Mouse (Mus musculus) limb, embryonic 10.5 days (tissue): Measurements from ENCODE around the gene Llcfc1. TPM values are rescaled to one million over a fixed set of nuclear protein-coding genes. Genes with fewer than 3 reads are reported as not detected.

ENCODE experiments used
- DNase-seq: peaks from one replicate; pipeline ENCODE4 v3.0.0-alpha.2; 2017; ENCODE audit warnings: low spot score
- H3K27ac ChIP-seq: fragments of 300-500 bp; sonication (generic); 2 replicates; pipeline ENCODE4 v1.5.1; 2016; ENCODE audit warnings: mild to moderate bottlenecking
- H3K27me3 ChIP-seq: fragments of 300-500 bp; sonication (generic); 2 replicates; pipeline ENCODE4 v1.6.1; 2016; ENCODE audit warnings: low read depth, mild to moderate bottlenecking; ENCODE audit not compliant: poor library complexity, severe bottlenecking
- H3K36me3 ChIP-seq: fragments of 300-500 bp; sonication (generic); 2 replicates; pipeline ENCODE4 v1.6.1; 2016; ENCODE audit warnings: mild to moderate bottlenecking, moderate library complexity
- H3K4me1 ChIP-seq: fragments of 300-500 bp; sonication (generic); 2 replicates; pipeline ENCODE4 v1.6.1; 2016
- H3K4me3 ChIP-seq: fragments of 300-500 bp; sonication (generic); 2 replicates; pipeline ENCODE4 v1.5.1; 2016; ENCODE audit warnings: mild to moderate bottlenecking, moderate library complexity
- H3K9me3 ChIP-seq: fragments of 300-500 bp; sonication (generic); replicated peaks from 2 replicates; pipeline ENCODE4 v1.6.1; 2016; ENCODE audit warnings: mild to moderate bottlenecking
- WGBS: fragments of 180-500 bp; shearing (Covaris S2); methylation state at CpG from one replicate; pipeline ENCODE4 v1.1.7; 2016; 5-methylcytosine and 5-hydroxymethylcytosine counted together
- polyA plus RNA-seq: library from polyadenylated mRNA; unstranded; fragments of >200 nt; fragmentation: Nextera tagmentation; extraction: Ambion mirVana; gene quantifications from 2 replicates; pipeline ENCODE4 v1.2.1, GENCODE M21; 2016

Gene Llcfc1
- polyA plus RNA-seq, 1 experiment from 2014 or later = not detected

DNA sequence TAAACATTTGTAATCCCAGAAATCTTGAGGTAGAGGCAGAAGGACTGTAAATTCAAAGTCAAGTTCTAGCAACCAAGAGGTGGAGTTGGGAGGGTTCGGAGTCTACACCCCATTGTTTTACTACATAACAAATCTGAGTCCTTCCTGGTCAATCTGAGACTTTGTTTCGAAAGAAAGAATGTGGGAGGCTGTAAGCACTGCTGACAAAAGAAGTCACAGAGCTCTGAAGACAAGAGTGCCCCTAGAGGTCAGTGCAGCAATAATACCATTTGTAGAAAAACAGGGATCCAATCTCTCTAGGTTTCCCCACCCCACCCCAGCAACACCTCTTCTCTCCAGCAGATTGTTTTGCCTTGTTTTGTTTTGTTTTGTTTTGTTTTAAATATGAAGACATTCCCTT, 21.9 kb upstream of the Llcfc1 start:
- Histone ChIP-seq H3K27ac (no peak overlapping the region), H3K36me3 (no peaks in the 10 kb centered on the region), H3K4me3 (no peak overlapping the region), H3K27me3 (no peaks in the 10 kb centered on the region), H3K9me3 (no peaks in the 10 kb centered on the region), H3K4me1 (no peaks in the 10 kb centered on the region)
- no peak for DNase-seq
- WGBS = 45% methylated on average over 2 of the region's 2 CpGs

DNA sequence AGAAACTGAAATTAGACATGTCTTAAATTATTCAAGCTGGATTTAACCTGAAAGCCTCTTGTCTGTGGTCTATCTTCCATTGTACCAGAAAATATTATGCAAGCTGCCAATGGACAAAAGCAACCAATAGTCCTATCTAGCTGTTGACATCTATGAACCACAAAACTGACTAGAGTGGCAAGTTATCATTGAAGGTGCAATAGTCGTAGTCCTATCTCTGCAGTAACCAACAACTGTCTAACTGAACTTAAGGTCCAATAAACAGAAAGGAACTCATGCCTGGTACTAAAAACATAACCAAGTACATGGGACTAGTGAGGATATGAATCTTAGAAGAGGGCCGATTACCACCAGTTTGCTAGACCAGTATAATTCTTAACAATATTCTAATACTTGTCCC, 7.7 kb upstream of the Llcfc1 start:
- Histone ChIP-seq H3K4me1 (no peaks in the 10 kb centered on the region), H3K27me3 (no peaks in the 10 kb centered on the region), H3K36me3 (no peaks in the 10 kb centered on the region), H3K27ac (no peak overlapping the region), H3K4me3 (no peak overlapping the region), H3K9me3 (no peaks in the 10 kb centered on the region)
- no peak for DNase-seq
- WGBS = 95% methylated on average over 2 of the region's 2 CpGs

DNA sequence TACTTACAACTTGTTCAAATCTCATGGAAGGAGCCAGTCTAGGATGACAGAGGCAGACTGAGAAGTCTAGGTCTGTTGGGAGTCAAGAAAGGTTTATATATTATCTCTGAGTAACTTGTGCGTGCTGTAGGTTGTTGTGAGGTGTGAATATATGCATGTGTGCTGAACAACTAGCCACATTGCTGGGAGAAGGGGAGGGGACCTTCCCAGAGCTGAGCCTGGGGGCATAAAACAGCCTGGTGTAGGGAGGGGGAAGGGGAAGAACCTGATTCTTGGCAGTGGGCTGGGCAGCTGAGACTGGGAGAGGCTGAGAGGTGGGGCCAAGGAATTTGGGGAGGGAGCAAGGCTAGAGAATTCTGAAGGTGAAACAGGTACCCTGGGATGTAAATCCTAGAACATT, 3.6 kb upstream of the Llcfc1 start, which contains the start of gene Trpv5:
Gene Trpv5, minus strand, starts transcription at position 101 of the 400 bp plus-strand sequence.
- 71% methylated on average over 1 of the region's 1 CpGs for WGBS
- Histone ChIP-seq H3K36me3 (no peaks in the 10 kb centered on the region), H3K27ac (no peak within 1 kb of the TSS), H3K4me3 (no peak within 1 kb of the TSS), H3K4me1 (no peaks in the 10 kb centered on the region), H3K9me3 (no peaks in the 10 kb centered on the region), H3K27me3 (no peaks in the 10 kb centered on the region)
- DNase-seq = no peak

DNA sequence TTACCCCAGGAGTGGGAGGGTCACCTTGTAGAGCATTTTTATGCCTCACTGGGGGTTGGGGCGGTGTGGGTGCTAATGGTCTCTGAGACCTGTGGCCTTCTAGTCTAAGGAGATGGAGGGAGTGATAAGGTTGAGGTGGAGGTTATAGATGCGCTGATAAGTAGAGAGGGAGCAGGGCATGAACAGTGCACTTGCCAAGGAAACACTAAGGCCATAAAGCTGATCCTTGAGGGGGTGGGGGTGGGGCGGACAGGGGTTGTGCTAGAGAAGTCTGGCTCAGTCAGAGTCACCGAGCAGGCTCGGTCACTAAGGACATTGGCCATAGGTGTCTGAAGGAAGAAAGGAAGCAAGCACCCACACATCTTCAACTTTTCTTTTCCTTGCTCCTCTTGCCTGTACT, 2.6 kb upstream of the Llcfc1 start:
- Histone ChIP-seq H3K9me3 (no peaks in the 10 kb centered on the region), H3K27me3 (no peaks in the 10 kb centered on the region), H3K27ac (no peak overlapping the region), H3K36me3 (no peaks in the 10 kb centered on the region), H3K4me1 (no peaks in the 10 kb centered on the region), H3K4me3 (no peak overlapping the region)
- no peak for DNase-seq
- 80% methylated on average over 5 of the region's 5 CpGs for WGBS

- DNase-seq = no peak
- Histone ChIP-seq H3K4me1 (no peaks in the 10 kb centered on the region), H3K27me3 (no peaks in the 10 kb centered on the region), H3K27ac (no peak overlapping the region), H3K9me3 (no peaks in the 10 kb centered on the region), H3K4me3 (no peak overlapping the region), H3K36me3 (no peaks in the 10 kb centered on the region)
- 85% methylated on average over 5 of the region's 5 CpGs for WGBS
These were observed 680 bp downstream of the Llcfc1 start for GRCm38 (mm10) chr6:41684911-41685310.

GRCm38 (mm10) chr6:41685596-41685995, 1.4 kb downstream of the Llcfc1 start:
- H3K27me3 ChIP-seq = no peaks in the 10 kb centered on the region
- H3K4me3 ChIP-seq = no peak overlapping the region
- H3K4me1 ChIP-seq = no peaks in the 10 kb centered on the region
- no peak overlapping the region for H3K27ac ChIP-seq
- H3K9me3 ChIP-seq = no peaks in the 10 kb centered on the region
- DNase-seq = no peak
- WGBS = 83% methylated on average over 3 of the region's 3 CpGs
- no peaks in the 10 kb centered on the region for H3K36me3 ChIP-seq

DNA sequence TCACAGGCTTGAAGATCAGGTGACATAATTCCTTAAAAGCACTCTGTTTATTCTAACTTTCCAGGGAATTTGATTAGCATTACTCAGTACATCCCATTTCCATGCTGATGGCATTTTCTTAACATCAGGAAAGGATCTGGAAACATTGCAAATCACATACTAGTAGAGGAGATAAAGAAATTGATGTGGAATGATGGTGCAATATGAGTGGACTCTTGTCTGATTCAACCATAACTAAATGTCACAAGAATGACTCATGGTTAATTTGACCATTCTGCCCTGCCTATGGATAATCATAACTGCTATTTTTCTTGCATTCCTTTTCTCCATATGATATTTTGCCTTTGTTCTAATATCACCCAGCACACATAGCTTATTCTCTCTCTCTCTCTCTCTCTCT, 8.0 kb downstream of the Llcfc1 start:
- DNase-seq = no peak
- Histone ChIP-seq H3K4me3 (no peak overlapping the region), H3K4me1 (no peaks in the 10 kb centered on the region), H3K9me3 (no peaks in the 10 kb centered on the region), H3K27ac (no peak overlapping the region), H3K27me3 (no peaks in the 10 kb centered on the region), H3K36me3 (no peaks in the 10 kb centered on the region)

DNA sequence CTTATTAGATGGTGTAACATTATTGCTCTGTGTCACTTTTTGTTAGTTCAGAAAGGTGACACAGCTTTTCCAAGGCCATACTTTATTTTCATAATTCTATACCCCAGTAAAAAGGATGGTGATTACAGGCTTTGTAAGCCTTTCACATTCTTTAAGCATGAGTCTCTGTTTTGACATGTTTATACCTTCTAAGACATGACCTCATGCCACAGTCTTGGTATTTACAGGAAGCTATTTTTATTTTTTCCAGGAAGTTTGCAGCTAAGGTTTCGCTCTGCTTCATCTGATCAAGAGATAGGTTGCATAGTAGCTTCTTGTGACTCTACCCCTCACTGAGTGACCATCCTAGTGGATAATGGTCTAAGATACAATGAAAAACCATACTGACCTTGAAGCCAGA, 10.2 kb downstream of the Llcfc1 start:
- H3K27me3 ChIP-seq = no peaks in the 10 kb centered on the region
- H3K9me3 ChIP-seq = no peaks in the 10 kb centered on the region
- DNase-seq = no peak
- WGBS = 91% methylated on average over 1 of the region's 1 CpGs
- no peak overlapping the region for H3K27ac ChIP-seq
- no peaks in the 10 kb centered on the region for H3K4me1 ChIP-seq
- no peak overlapping the region for H3K4me3 ChIP-seq
- H3K36me3 ChIP-seq = no peaks in the 10 kb centered on the region

DNA sequence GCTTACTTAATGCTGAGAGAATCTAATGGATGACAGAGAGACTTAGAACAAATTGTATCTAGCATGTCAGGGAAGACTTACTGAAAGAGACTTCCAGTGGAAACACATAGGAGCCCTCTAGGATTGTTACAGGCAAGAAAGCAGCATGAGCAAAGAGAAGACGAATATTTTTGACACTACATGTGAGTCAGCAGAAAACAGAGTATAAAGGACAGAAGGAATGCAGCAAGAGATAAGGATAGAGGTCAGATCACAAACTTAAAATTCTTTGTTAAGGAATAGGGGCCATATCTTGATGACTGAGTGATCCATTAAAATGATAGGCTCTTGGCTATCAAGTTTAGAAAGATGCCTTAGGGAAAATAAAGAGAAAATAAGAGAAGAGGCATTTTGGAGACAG, 17.0 kb downstream of the Llcfc1 start:
- Histone ChIP-seq H3K9me3 (no peaks in the 10 kb centered on the region), H3K27me3 (no peaks in the 10 kb centered on the region), H3K4me1 (no peaks in the 10 kb centered on the region), H3K27ac (no peak overlapping the region), H3K36me3 (no peaks in the 10 kb centered on the region), H3K4me3 (no peak overlapping the region)
- 86% methylated on average over 1 of the region's 1 CpGs for WGBS
- DNase-seq = no peak

DNA sequence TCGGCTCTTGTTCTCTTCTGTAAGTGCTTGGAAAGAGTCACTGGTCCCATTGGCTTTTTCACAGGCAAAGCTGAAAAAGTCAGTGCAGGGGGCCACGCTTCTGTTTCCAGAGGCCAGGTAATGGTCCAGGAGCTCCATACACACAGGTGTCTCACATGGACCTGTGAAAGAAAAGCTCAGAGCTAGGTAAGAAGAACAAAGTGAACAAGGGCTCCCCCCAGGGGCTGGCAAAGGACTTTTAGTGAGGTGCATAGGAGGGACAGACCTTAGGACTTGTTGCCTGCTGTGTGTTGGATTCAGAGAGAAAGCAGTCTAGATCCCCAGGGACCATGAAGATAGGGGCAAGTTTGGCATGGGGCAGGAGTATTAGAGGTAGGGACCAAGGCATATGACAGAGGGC, 18.7 kb downstream of the Llcfc1 start:
- DNase-seq = no peak
- no peak overlapping the region for H3K4me3 ChIP-seq
- 83% methylated on average over 2 of the region's 2 CpGs for WGBS

GRCm38 (mm10) chr6:41704123-41704522, 19.9 kb downstream of the Llcfc1 start, which contains the start of gene Kel:
Kel (minus strand) TSS chr6:41704339.
- no peaks in the 10 kb centered on the region for H3K9me3 ChIP-seq
- H3K4me1 ChIP-seq = no peaks in the 10 kb centered on the region
- H3K4me3 ChIP-seq = no peak within 1 kb of the TSS
- H3K27me3 ChIP-seq = no peaks in the 10 kb centered on the region
- H3K36me3 ChIP-seq = no peaks in the 10 kb centered on the region
- H3K27ac ChIP-seq = no peak within 1 kb of the TSS
- DNase-seq = no peak
- WGBS = 50% methylated on average over 1 of the region's 1 CpGs

More for the DNA sequence above, 18.7 kb downstream of the Llcfc1 start:
- Histone ChIP-seq H3K27me3 (no peaks in the 10 kb centered on the region), H3K36me3 (no peaks in the 10 kb centered on the region), H3K27ac (no peak overlapping the region), H3K4me1 (no peaks in the 10 kb centered on the region), H3K9me3 (no peaks in the 10 kb centered on the region)

GRCm38 (mm10) chr6:41706275-41706674, 22.0 kb downstream of the Llcfc1 start:
- Histone ChIP-seq H3K4me1 (no peaks in the 10 kb centered on the region), H3K4me3 (no peak overlapping the region), H3K27ac (no peak overlapping the region), H3K27me3 (no peaks in the 10 kb centered on the region), H3K9me3 (no peaks in the 10 kb centered on the region), H3K36me3 (no peaks in the 10 kb centered on the region)
- no peak for DNase-seq
- WGBS = 92% methylated on average over 7 of the region's 7 CpGs

- H3K9me3 ChIP-seq = no peaks in the 10 kb centered on the region
- H3K27me3 ChIP-seq = no peaks in the 10 kb centered on the region
- no peaks in the 10 kb centered on the region for H3K36me3 ChIP-seq
- no peak overlapping the region for H3K27ac ChIP-seq
- no peak for DNase-seq
- WGBS = 91% methylated on average over 1 of the region's 1 CpGs
- H3K4me3 ChIP-seq = no peak overlapping the region
- no peaks in the 10 kb centered on the region for H3K4me1 ChIP-seq
These were observed 26.1 kb downstream of the Llcfc1 start for GRCm38 (mm10) chr6:41710281-41710680.

- no peak overlapping the region for H3K4me3 ChIP-seq
- H3K9me3 ChIP-seq = no peaks in the 10 kb centered on the region
- no peaks in the 10 kb centered on the region for H3K4me1 ChIP-seq
- no peaks in the 10 kb centered on the region for H3K27me3 ChIP-seq
- no peak for DNase-seq
- 89% methylated on average over 2 of the region's 2 CpGs for WGBS
- no peak overlapping the region for H3K27ac ChIP-seq
- H3K36me3 ChIP-seq = no peaks in the 10 kb centered on the region
These were observed 37.2 kb downstream of the Llcfc1 start for GRCm38 (mm10) chr6:41721430-41721829.
